Mouse (Mus musculus) colon, adult 2 months (tissue): ENCODE data around the gene Olfr211. TPM values are rescaled to one million over a fixed set of nuclear protein-coding genes. Genes with fewer than 3 reads are reported as not detected.

Source experiments
- polyA plus RNA-seq: library from polyadenylated mRNA; depleted of rRNA; stranded (reverse); fragments of >200 nt; gene quantifications from 2 replicates; pipeline ENCODE4 v1.2.3, GENCODE M21; 2012; rRNA removed

The Olfr211 gene
- polyA plus RNA-seq: not detected in 2 replicates

DNA sequence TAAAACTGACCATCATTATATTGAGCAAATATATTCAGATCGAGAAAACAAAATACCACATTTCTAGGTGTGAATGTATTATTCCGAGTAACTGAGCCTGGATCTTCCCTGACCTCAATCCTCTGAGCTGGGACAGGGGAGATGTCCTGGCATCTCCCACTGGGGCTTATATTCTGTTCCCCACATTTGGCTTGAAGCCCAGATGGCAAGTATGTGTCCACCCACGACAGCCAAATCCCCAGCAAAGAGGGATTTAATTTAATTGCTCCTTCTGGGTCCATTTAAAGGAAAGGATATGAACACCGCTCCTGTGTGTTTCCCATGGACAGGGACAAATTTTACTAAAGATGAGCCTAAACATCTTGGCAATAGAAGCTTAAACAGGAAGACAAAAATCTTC is at the start of gene Olfr211:
Gene Olfr211 (plus strand): TSS at position 301 of the 400 bp plus-strand sequence.

DNA sequence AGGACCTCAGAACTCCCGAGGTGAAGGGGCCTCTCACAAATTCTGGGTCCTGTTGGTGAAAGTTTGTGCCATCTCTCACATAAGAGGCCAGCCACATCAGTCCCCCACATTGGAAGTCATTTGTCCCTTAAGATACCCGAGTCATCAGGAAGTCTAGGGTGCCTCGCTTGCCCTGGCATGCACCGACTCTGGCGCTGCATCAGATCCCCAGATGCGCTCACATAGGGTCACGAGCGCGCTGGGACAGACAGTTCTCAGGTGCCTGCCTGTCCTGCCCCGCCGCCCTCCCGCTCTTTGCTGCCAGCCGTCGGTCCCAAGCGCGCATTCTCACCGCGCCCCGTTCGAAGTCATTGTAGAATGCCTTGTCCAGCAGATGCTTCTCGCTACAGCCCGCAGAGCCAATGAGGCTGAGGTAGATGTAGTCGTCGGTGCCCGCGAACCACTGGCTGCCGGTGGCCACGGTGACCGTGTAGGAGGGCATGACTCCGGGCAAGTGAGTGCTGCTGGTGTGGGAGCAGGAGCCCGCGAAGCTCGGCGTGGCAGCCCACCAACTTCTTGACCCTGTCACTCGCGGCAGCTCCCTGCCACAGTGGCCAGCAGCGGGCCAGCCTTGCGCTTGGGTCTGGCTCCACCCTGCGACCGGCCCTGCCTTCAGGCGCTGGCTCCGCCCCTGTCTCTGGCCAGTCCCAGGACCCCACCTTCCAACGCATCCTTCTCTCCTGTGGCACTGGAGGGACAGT is 28.2 kb upstream of the Olfr211 start, which contains the start of gene Alox5:
Gene Alox5 (minus strand): TSS at position 635 of the 740 bp plus-strand sequence.

DNA sequence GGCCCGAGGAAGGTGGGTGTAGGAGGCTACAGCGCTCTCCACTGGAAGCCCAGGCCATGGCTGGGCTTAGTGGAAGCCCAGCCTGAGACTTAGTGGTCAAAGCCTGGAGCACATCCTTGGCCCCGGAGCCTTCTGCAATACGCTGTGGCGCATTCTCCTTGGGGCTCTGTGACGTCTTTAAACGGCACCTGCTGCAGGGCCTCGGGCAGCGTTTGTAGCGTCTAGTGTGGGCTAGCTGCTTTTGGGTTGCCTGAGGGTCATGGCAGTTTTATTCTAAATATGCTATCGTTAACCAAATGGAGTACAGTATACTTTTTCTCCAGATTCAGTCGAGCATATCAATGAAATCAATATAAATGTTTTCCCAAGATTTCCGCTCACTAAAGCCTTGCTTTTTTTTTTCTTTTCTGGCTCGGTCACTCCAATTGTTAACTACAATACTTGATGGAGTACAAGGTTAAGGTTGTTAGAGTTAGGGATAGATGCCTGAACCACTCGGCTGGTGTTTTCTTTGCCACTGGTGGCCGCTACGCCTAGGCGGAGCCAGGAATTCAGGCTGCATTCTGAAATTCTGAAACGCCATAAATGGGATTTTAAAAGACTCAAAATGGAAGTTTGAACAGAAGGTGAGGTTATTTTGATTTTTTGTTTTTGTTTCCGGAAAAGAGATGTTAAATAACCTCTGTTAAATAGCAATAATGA is 17.6 kb downstream of the Olfr211 start, which contains the start of gene Olfr212:
Gene Olfr212 (plus strand): TSS at position 215 of the 702 bp plus-strand sequence.

DNA sequence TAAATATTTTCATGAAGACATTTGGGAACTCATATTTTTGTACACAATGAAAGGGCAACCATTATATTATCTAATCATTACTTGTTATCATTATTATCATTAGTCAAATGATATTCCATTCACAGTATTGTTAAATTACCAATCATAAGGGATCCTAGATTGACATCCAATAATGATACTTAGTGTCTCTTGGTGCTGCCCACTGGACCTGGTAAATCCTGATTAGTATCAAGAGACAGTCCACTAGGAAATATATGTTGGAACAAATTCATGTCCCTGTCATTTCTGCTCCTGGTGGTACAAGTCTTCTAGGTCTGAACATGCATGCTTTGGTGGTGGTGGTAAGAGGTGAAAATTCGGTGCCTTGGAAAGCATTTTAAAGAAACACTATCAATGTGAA is 49.3 kb downstream of the Olfr211 start, which contains the start of gene Olfr213:
Gene Olfr213 (plus strand): TSS at position 301 of the 400 bp plus-strand sequence.

Other genes with a start within 250 kb of the Olfr211 start
- 0.03 and 0.05 TPM in 2 replicates for gene Zfand4, start 224.9 kb upstream of the Olfr211 start, polyA plus RNA-seq
- gene March8, start 151.1 kb upstream of the Olfr211 start, polyA plus RNA-seq: 52.5 and 56.3 TPM in 2 replicates
- gene Alox5, start 27.9 kb upstream of the Olfr211 start, polyA plus RNA-seq: 3.3 and 4.0 TPM in 2 replicates
- not detected in 2 replicates for gene Olfr212, start 17.4 kb downstream of the Olfr211 start, polyA plus RNA-seq
- not detected in 2 replicates for gene Olfr213, start 49.4 kb downstream of the Olfr211 start, polyA plus RNA-seq
- not detected in 2 replicates for gene Gm5580, start 62.0 kb downstream of the Olfr211 start, polyA plus RNA-seq
- gene Olfr214, start 65.1 kb downstream of the Olfr211 start, polyA plus RNA-seq: not detected in 2 replicates
- not detected in 2 replicates for gene Olfr215, start 95.1 kb downstream of the Olfr211 start, polyA plus RNA-seq
- gene Zfp422, start 139.9 kb downstream of the Olfr211 start, polyA plus RNA-seq: 5.2 and 8.7 TPM in 2 replicates
- gene Depp1, start 161.5 kb downstream of the Olfr211 start, polyA plus RNA-seq: 4.9 and 6.0 TPM in 2 replicates
- 6.1 and 7.4 TPM in 2 replicates for gene Rassf4, start 184.9 kb downstream of the Olfr211 start, polyA plus RNA-seq
- gene Tmem72, start 227.8 kb downstream of the Olfr211 start, polyA plus RNA-seq: 0.01 TPM in 1 of 2 replicates, not detected in the other